Mouse (Mus musculus) R1 (cell line): ENCODE data around the gene Aven.
A peak's percentile ranks its signal among the peaks of the same experiment; 100 is the strongest.

Experiments
- DNase-seq: peaks from one replicate; pipeline ENCODE4 v3.0.0-alpha.2; 2018; ENCODE audit warnings: low read depth, low spot score

Aven gene

DNA sequence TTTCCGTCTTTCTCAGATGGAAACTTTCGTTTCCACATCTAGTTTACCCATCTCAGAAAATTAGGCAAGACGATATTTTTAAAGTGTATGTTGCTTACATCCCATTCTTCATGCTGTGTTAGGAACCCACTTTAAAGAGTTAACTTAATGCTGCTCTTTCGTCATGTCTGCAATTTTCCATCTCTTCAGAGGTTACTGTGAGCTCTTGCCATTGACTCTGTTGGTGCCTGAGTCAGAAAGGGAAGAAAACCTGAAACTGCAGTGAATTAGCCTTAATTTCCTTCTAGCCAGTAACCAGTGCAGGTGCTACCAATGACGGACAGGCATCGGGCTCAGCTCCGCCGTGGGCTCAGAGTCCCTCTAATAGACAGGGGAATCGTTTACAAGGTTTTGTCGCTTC lies 63.8 kb downstream of the Aven start:
- DNase-seq = no peak

DNA sequence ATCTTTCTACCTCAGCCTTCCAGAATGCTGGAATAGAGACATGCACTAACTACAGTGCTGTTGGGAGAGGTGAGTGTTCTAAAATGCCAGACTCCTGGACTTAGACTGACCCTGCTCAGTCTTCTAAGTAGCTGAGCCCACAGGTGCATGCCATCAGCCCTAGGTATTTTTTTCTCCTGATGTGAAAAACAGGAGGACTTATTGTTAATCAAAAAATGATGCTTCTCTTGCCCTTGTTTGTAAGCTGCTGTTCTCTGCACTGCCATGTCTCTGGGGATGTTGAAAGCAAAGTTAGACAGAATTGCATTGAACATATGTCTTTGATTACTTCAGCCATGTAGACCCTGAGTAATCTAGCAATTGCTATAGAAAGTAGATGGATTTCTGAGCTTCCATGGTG lies 64.7 kb downstream of the Aven start:
- no peak for DNase-seq

DNA sequence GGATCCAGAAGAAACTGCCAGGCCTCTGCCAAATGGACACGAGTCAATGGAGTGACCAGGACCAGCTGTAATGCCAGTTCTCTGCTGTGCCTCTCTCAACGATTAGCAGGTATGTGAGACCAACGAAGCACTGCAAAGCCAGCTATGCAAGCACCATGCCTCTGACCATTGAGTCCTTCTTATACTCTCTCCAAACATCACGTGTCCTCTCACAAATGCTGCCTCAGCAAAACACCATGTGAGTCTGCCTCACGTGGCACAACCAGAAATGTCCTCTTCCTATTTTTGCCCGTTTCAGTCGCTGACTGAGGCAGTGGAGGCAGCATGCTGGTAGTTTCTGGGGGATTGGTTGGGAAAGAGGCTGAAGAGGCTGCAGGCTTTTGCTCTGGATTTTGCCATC lies 68.8 kb downstream of the Aven start:
- no peak for DNase-seq

DNA sequence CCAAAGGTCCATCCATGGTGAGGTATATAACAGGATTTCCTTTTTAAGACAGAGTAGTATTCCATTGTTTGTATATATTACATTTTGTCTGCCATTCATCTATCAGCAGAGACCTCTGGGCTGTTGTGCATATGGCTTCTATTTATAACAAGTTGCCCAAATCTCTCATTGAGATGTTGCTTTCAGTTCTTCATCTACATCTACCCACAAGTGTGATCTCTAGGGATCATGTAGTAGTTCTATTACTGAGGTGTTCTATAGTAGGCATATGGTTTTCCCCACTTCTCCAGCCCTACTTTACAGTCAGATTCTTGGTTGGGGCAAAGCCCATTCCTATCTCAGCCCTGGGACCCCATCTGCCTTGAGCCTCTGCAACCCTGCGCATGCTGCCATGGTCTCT lies 72.3 kb downstream of the Aven start:
- DNase-seq = no peak

DNA sequence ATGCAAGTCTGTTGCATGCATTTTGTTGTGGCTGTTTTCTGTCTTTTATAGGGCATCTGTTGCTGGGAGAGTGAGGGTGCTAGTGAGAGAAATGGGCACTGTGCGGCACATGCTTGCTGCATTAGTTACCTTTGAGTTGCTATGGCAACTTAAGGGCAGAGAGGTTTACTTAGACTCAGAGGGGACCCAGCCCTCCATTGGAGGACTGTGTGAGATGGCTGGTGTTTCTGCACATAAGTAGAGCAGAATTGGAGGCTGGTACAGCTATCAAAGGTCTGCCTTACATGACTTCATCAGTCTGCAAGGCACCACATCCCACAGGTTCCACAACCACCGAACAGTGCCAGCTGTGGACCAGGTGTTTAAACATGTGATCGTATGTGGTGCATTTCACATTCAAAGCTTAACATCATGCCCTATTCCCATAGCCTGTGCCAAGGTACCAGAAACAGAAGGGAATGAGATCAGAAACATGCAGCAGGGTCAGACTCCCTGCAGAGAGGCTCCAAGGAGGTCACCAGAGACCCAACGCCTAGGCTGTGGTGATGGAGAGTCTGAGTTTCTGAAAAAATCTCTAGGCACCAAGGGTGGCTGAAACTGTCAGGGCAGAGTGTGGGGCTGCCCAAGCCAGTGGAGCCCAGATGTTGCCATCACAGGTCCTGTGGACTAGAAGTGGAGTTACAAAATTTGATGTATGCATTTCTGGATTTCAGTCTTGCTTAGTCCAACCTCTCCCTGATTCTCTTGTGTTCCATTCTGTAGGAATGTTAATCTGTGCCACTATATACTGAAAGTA lies 73.7 kb downstream of the Aven start:
- DNase-seq = no peak

DNA sequence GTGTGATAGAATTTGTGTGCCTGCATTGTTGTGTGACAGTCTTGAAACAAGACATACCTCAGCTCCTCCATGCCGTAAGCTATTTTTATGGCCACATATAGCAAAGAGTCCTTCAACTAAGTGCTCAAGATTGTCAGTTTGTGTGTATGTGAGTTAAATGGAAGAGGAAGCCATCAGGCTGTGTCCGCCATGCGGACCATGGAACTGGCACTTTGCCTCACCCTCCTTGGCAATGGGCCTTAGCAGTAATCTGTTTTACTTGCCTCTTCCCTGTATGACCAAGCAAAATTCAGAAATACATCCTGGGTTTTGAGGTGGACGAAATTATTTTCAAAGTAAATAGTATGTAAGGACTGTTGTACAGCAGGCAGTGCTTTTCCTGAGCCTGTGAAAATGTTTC lies 75.0 kb downstream of the Aven start:
- no peak for DNase-seq

DNA sequence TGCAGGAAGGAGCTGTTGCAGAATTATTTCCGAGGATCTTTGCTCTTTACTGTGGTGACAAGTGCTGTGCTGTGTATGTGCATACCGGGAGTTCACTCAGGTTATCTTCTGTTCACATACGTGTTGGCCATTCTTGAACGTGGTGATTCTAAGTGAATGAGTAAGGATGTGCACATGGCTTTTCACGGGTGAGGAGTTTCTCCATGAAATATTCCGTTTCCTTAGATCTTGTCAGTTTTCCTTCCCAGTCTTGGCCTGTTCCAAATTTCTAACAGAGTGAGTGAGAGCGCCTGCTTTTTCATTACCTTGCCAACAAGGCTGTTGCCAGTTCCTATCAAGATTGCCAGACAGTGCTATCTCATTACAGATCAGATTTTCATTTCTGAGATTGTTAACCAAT lies 98.2 kb downstream of the Aven start:
- DNase-seq = no peak

DNA sequence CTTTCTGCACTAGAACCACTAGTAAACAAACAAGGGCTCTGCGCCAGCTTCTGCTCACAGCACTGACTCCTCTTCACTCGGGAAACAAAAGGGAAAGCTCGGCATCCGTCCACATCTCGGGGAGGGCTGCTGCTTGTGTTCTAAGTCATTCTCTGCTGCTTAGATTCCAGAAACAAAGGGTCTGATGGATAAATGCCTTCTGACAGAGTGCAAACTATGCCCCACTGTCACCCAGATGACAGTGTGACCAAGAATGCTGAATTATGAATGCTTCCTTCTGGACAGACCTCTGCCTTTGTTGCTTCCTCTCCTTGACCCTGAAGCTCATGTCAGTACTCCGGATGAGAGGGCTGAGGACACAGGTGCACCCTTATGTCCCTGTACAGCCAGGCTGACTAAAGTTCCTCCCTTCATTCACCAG lies 98.7 kb downstream of the Aven start:
- no peak for DNase-seq

DNA sequence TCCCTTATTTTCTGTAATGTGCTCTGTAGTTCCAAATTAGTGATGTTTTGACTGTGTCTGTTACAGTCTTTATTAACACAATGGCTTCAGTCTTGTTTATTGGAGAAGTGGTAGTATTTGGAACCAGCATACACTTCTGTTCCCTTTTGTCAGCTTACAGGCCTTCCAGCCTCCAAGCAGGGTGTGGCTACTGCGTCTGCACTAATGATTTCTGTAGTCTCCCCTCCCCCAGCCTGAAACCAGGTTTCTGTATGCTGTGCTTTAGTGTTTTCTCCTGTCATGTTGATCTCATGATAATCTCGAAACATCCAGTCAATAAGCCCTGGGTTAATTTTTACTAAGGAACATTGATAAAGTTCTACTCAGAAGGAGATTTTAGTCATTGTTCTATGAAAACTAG lies 100.6 kb downstream of the Aven start:
- DNase-seq = no peak

DNA sequence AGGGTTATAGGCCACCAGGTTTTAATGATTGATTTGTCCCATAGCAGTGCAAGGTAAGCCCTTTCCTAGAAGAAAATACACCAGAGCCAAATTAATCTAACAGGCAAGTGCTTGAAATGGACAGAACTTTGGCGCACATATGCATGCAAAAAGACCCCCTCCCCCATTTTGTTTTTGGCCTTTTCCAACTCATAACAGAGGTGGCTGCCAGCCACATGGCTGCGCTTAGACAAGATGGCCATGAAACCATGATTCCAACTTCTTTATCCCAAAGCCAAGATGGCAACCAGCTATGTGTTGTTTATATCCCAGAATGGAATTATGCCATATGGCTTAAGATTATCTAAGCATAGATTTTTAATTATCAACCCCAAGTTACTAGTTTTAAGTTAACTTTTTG lies 101.0 kb downstream of the Aven start:
- DNase-seq = no peak

DNA sequence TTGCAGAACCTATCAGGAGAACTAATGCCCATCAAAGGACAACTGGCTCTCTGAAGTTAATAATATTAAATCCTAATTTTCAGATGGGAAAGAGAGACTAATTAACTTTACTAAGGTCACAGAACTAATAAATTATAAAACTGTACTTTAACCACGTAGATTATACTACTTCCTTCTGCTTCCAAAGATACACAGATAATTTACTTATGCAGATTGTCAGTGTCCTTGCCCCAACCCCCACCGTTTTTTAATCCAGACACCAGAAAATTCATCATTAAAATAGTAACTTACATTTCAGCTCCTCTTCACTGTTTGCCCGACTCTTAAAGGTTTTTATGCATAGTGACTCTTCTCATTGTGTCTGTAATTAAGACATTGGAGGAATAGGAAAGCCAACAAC lies 103.0 kb downstream of the Aven start:
- no peak for DNase-seq

DNA sequence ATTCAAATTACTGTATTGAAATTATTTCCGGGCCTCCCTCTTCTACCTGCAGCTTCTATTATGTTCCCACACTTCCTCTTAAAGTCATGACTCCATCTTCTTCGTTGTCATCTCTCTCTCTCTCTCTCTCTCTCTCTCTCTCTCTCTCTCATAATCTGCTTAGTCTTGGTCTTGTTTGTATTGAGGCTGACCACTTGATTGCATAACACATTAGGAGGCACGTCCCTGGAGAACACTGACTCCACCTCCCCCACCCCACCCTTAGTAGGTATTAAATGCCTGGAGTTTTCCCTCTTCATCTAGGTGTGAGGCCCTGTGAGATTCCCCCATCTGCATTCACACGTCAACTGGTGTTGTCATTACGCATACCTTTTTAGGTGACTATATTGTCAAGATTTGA lies 103.7 kb downstream of the Aven start:
- no peak for DNase-seq

DNA sequence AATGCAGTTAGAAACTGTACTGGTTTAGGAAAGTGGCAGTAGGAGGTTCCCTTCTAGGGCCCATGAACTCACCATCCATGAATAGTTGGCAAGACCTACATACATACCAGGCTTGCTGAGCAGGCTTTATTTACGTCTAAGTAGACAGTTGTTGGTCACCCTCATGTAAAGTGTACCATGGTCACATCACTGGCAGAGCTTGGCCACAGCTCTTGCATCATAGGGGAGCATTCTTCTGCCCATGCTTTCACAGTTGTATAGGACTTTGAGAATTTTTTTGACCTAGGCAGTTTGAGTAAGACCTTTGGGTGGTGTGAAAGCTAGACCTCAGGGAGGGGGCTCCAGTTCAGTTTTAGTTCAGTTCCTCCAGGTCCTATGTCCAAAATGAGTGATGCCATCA lies 104.3 kb downstream of the Aven start:
- DNase-seq = no peak

DNA sequence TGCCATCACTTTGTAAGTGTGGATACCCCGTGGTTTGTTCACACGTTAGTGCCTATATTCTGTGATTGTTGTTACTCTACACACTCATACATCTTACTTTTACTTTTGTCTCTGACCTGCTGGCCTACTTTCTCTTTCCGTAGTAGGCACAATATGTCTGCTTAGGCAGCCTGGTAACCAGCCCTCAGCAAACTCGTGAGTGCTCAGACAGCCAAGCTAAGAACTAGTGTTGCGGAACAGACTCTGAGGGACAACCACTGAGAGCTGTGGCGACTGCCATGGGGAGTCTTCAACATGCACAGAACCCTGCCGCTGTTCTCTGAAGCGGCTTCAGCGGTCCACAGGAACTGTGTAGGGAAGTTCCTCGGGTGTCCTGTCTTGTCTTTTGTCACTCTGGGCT lies 107.5 kb downstream of the Aven start:
- peak; percentile 27 for DNase-seq

DNA sequence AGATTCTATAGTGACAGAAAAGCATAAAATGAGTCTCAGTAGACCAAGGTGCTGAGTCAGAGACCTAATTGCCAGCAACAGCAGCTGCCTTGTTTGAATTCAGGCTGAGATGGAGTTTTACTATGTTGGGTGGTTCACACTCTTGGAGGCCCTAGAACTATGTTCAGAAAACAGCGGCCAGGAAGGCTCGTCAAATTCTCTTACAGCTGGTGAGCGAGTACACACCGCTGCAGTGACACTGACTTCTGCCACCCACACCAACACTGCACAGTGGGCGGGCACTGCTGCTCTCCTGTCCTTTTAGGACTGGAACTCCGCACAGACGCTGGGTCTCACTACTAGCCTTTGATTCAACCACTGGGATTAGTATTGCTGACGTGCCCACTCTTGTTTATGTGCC lies 109.7 kb downstream of the Aven start:
- no peak for DNase-seq

DNA sequence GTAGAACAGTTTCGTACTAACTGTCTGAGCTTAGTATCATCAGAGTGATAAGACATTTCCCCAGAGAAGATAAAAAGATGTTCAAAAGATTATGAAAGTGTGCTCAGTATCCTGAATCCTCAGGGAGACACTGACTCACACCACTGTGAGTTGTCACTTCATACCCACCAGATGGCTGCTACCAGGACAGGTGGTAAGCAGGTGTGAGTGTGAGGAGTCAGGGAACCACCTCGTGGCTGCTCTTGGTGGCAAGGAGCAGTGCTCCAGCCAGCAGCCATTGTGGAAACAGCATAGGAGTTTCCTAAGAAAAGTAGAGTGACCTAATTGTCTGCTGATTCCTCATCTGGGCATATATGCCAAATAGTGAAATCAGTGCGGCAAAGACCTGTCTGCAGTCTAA lies 113.8 kb downstream of the Aven start:
- no peak for DNase-seq

DNA sequence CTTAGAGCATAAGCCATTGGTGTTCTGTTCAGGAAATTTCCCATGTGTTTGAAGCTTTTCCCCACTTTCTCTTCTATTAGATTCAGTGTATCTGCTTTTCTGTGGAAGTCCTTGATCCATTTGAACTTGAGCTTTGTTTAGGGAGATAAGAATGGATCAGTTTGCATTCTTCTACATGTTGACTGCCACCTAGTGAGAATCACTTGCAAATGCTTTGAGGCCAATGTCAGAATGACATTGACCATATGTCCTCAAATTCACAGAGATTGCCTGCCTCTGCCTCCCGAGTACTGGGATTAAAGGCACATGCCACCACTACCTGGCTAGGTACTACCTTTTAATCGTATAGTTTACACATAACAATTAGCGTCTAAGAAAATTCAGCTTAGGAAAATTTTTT lies 119.9 kb downstream of the Aven start:
- DNase-seq = peak; percentile 53

DNA sequence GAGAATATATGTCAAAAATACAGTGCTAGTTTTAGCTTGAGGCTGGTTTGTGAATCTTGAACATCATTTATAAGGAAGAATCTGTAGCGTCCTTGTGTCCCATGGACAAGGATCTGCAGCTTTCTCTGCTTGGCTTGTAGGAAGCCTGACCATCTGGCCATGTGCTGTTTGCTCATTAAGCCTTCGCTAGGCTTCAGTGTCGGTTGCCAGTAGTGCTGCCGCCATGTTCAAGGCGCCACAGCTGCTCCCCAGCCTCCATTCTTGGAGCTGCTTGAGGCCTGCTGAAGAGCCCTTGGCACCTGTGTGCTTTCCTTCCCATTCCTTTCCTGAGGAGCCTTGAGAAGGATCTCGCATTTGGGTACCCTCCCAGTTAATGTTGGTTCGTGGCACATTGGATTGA lies 121.6 kb downstream of the Aven start:
- DNase-seq = no peak

DNA sequence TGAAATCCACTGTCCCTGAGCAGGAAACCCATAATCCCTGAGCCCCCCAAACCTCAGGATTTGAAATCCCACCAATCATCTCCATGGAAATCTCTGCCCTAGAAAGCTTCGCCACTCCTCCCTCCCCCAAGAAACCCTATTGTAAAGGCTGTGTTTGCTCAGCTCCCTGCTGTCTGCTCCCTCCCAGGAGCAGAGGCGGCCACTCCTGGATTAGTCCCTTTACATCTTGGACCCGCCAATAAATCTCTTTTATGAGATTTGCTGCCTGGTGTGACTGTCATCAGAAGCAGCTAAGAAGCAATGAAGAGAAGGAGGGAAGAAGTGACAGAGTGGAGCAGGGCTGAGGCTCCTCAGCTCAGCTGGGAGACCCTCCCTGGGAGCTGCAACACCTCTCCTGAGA lies 124.4 kb downstream of the Aven start:
- DNase-seq = peak; percentile 62

DNA sequence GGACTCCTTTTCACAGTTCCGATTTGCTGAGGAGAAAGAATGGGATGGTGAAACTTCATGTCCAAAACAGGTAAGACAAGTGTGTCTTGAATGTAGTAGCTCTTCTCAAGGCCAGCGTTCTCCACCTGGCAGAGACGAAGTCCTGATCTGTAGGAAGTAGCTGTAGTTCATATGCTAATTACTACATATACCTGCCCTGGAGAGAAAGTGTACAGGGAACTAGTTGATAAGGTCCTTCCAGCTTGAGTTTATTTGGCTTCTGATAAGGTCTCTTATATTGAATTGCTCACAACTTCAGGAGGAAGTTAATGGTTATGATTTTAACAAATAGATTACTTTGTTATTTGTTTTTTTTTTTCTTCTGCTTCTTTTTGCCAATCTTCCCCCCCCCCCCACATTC lies 132.4 kb downstream of the Aven start:
- peak; percentile 28 for DNase-seq

DNA sequence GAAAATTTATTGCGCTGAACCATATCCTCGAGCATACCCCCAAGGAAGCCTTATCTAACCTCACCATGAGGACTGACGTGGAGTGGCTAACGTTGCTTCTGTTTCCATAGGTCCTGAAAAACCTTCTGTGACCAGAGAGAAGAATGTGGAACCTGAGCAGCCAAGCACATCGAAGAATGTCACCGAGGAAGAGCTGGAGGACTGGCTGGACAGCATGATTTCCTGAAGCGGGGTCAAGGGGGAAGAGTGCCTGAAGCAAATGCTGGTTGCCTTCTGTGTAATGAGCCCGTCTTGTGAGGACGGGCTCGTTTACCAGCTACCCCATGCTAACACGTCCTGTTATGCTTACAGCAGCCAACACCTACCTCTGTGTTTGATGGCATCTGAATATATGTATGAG lies 137.9 kb downstream of the Aven start:
- DNase-seq = no peak

DNA sequence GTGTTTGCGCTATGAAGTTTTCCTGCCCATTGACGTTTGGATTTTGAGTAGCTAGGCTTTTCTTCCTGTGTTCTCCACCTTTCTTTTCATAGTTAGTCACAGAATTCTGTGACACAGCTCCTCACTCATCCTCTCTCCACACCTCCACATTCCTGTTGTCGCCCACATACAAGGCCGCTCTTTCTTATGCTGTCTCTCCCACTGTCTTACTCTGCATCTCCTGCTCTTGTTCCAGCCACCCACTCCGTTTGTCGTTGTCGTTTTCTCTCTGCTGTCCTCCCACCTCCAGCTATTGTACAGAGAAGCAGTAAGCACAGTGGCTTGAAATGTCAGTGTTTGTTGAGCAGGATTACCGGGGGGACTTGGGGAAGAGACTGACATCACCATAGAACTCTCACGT lies 139.8 kb downstream of the Aven start:
- DNase-seq = no peak

DNA sequence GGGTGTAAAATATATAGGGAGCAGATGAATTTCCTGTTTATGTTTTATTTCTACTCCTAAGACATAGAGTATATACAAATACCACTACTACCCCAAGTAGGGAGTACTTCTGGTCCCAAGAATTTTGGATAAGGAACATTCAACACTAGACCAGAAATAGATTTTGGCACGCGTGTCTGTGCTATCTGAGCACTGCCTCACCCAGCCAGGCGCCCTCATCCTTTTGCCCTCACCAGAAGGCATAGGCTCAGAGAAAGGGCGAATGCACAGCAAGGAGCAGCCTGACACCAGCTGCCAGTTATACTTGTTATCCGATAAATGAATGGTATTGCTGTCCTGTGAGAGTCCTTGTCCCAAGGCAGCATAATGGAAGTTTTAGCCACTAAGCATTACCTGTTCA lies 144.4 kb downstream of the Aven start:
- DNase-seq = no peak

DNA sequence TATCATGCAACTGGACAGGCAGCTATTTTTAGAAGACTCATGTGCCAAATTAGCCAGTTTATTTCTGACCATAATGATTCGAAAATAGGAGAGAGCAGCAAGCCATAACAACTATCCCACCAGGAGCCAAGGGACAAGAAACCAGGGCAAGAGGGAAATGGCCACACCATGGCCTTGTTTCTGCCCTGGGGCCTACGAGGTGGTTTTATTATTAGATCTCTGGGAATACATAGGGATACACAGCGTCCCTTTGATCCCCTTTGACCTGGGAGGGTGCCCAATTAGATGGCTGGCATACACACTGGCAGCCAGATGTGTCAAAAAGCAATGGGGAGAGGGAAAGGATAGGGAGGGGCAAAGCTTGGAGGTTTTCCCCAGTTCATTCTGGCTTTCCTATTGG lies 161.1 kb downstream of the Aven start:
- no peak for DNase-seq
